Mouse (Mus musculus): Measurements from ENCODE around the gene Zbtb12.

- no peak for TF ChIP-seq GATA1 (IDR thresholded peaks at IDR 0.05; ENCODE audit: borderline replicate concordance, low read length)
- no peak for TF ChIP-seq FLI1 (IDR thresholded peaks at IDR 0.05; ENCODE audit: low read length)
Measured at GRCm38 (mm10) chr17:34894074-34894597, 14.9 kb downstream of the Zbtb12 start.
